Mouse (Mus musculus) neural tube, embryonic 15.5 days (tissue): ENCODE measurements at regions not wholly inside any gene's neighbourhood (a gene's known extent, or its start where the extent isn't known, plus 50 kb on each side); places are given as distances from the start of the nearest gene placed in this dataset.

Source experiments
- ATAC-seq: fragments of 200-750 bp; cut with Nextera tagmentation; 2 replicates; pipeline ENCODE4 v1.8.0; 2017; ENCODE audit warnings: mild to moderate bottlenecking, moderate TSS enrichment, moderate library complexity; ENCODE audit not compliant: low FRiP score
- H3K27ac ChIP-seq: fragments of 300-500 bp; sonication (generic); replicated peaks from 2 replicates; pipeline ENCODE4 v1.5.1; 2015; ENCODE audit warnings: mild to moderate bottlenecking, inconsistent platforms
- H3K27me3 ChIP-seq: fragments of 300-500 bp; sonication (generic); replicated peaks from 2 replicates; pipeline ENCODE4 v1.6.1; 2015; ENCODE audit warnings: inconsistent platforms
- H3K36me3 ChIP-seq: fragments of 300-500 bp; sonication (generic); 2 replicates; pipeline ENCODE4 v1.6.1; 2015; ENCODE audit warnings: inconsistent platforms
- H3K4me1 ChIP-seq: fragments of 300-500 bp; sonication (generic); 2 replicates; pipeline ENCODE4 v1.6.1; 2015; ENCODE audit warnings: inconsistent platforms
- H3K4me2 ChIP-seq: fragments of 300-500 bp; sonication (generic); 2 replicates; pipeline ENCODE4 v1.6.1; 2015; ENCODE audit warnings: inconsistent platforms, mild to moderate bottlenecking, moderate library complexity
- H3K4me3 ChIP-seq: fragments of 300-500 bp; sonication (generic); replicated peaks from 2 replicates; pipeline ENCODE4 v1.5.1; 2015; ENCODE audit warnings: mild to moderate bottlenecking, inconsistent platforms
- H3K9ac ChIP-seq: fragments of 300-500 bp; sonication (generic); replicated peaks from 2 replicates; pipeline ENCODE4 v1.6.1; 2015; ENCODE audit warnings: mild to moderate bottlenecking, inconsistent platforms
- H3K9me3 ChIP-seq: fragments of 300-500 bp; sonication (generic); replicated peaks from 2 replicates; pipeline ENCODE4 v1.6.1; 2016; ENCODE audit warnings: inconsistent platforms
- WGBS: fragments of 180-500 bp; shearing (Covaris S2); methylation state at CpG from one replicate; pipeline ENCODE4 v1.1.7; 2015; ENCODE audit warnings: mixed read lengths; 5-methylcytosine and 5-hydroxymethylcytosine counted together

DNA sequence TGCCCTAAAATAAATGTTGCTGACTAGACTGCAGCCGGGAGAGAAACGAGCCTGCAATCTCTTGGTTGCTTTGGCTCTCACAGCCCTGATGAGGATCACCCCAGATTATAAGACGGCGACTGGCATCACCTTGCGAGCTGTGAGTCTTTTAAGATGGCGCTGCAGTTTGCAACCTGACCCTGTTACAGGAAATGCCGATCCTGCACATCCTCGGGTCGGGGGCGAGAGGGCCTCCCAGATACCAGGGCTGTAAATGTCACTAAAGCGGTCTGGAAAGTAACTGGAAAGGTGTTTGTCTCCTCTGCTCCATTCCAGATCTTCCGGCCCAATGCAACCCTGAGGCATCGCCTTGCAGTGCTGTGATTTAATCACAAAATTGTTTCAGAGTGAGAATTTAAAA lies 53.4 kb downstream of the Cartpt start:
- no peaks in the 10 kb centered on the region for H3K9me3 ChIP-seq
- peaks cover 6% of the 10 kb centered on the region for H3K4me1 ChIP-seq
- no peak overlapping the region for H3K4me2 ChIP-seq
- H3K4me3 ChIP-seq, result no peak overlapping the region
- H3K36me3 ChIP-seq, result no peaks in the 10 kb centered on the region
- WGBS, result 49% methylated on average over 13 of the region's 13 CpGs
- no peak overlapping the region for H3K27ac ChIP-seq
- ATAC-seq, result no peak
- no peaks in the 10 kb centered on the region for H3K27me3 ChIP-seq
- H3K9ac ChIP-seq, result no peak overlapping the region

DNA sequence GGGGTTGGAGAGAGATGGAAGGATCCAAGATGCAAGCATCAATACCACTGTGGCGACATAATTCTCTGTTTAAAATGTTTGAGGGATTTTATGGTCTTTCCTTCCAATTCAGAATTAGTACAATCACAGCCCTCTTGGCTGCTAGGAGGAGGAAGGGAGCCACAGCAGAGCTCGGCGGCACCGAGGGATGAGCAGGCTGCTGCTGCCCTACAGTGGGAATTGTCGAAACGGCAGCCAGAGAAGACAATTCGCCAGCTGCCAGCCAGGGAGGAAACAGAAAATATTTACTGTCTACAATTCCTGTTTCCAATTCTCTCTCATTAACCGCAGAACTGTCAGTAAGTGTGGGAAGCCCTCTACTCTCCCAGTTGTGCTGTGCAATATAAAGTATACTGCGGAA lies 58.3 kb downstream of the Cartpt start:
- H3K27ac ChIP-seq, result 0 out of 2 replicates have a peak overlapping the region, but pooled peaks have one; percentile 28
- 22% methylated on average over 9 of the region's 9 CpGs for WGBS

DNA sequence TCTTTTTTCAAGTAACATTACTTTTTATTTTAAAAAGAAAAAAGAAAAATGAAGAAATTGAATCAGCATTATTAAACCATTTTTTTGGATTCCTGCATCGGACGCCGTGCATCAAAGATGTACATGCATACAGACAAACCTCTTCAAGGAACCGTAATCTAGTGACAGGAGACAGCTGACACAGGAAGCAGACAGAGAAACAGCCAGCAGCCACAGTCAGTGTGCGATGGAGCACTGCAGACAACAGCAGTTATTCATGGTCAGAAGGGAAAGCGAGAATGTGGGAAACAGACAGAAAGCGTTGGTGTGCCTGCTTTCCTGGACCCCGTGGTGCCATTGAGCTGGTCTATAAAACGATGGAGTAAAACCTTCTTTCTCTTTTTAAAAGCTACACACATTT lies 61.4 kb downstream of the Cartpt start:
- Histone ChIP-seq H3K4me2 (peak overlapping the region; percentile 48), H3K4me3 (peak overlapping the region; percentile 14), H3K9ac (0 out of 2 replicates have a peak overlapping the region, but pooled peaks have one; percentile 20), H3K27me3 (no peaks in the 10 kb centered on the region), H3K4me1 (peaks cover 48% of the 10 kb centered on the region), H3K9me3 (no peaks in the 10 kb centered on the region), H3K27ac (peak overlapping the region; percentile 56), H3K36me3 (no peaks in the 10 kb centered on the region)
- ATAC-seq, result no peak
- WGBS, result 18% methylated on average over 9 of the region's 9 CpGs

More for the DNA sequence above, 58.3 kb downstream of the Cartpt start:
- peaks cover 38% of the 10 kb centered on the region for H3K4me1 ChIP-seq
- no peaks in the 10 kb centered on the region for H3K36me3 ChIP-seq
- H3K4me2 ChIP-seq, result no peak overlapping the region
- no peak overlapping the region for H3K4me3 ChIP-seq
- no peak overlapping the region for H3K9ac ChIP-seq
- no peaks in the 10 kb centered on the region for H3K9me3 ChIP-seq
- H3K27me3 ChIP-seq, result no peaks in the 10 kb centered on the region
- peak; percentile 84 for ATAC-seq

DNA sequence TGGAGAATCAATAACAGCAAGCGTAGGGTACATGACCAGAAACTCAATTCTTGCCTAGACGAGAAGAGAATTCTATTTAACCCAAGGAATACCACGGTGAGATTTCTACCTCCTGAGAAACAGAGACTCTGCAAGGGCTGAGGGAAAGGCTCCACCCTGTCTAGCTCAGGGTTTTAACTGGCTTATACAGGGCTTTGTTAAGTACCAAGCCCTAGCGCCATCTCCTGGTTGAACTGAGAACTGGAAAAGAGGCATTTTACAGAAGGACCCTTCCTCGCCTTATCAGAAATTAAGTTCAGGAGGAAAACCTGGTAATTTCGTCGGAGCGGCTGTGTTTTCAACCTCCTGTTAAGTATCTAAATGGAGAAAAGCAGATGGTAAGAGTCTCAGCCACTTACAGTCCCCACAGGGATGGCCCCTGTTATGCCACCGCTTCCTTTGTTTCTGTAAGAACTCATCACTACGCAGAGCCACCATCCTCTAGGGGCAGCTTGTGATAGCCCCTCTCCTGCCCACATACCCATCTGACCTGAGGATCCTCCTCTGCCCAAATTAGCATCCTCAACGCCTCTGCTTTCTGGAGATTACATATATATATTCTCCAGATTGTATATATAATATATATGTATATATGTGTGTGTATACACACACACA lies 63.0 kb downstream of the Cartpt start:
- no peak overlapping the region for H3K9ac ChIP-seq
- WGBS, result 25% methylated on average over 11 of the region's 11 CpGs
- no peaks in the 10 kb centered on the region for H3K36me3 ChIP-seq
- H3K4me3 ChIP-seq, result no peak overlapping the region
- no peaks in the 10 kb centered on the region for H3K27me3 ChIP-seq
- 0 out of 2 replicates have a peak, but pooled peaks cover 4% of the 10 kb centered on the region for H3K9me3 ChIP-seq
- ATAC-seq, result peak; percentile 88
- 0 out of 2 replicates have a peak overlapping the region, but pooled peaks have one; percentile 15 for H3K27ac ChIP-seq
- peak overlapping the region; percentile 30 for H3K4me2 ChIP-seq
- peaks cover 46% of the 10 kb centered on the region for H3K4me1 ChIP-seq

DNA sequence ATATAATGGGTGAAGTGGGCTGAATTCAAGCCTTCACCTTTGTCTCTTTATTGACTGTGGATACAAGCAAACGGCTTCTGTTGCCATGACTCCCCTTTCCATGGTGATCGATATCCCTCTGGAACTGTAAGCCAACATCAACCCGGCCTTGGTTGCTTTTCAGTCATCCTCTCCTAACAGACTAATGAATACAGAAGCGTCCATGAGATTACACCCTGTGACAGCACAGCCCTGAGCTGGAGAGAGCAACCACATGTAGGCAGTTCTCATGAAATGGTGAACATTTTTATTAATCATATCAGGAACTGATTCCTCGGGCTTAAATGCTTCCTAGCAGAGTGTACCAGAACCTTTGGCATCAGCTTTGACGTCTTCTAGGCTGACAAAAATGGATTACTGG lies 63.7 kb downstream of the Cartpt start:
- no peak overlapping the region for H3K9ac ChIP-seq
- 35% methylated on average over 6 of the region's 6 CpGs for WGBS
- no peaks in the 10 kb centered on the region for H3K36me3 ChIP-seq
- no peak overlapping the region for H3K4me2 ChIP-seq
- peak; percentile 29; the same call in 1 of the 2 replicates for ATAC-seq
- no peak overlapping the region for H3K4me3 ChIP-seq
- no peak overlapping the region for H3K27ac ChIP-seq
- no peaks in the 10 kb centered on the region for H3K27me3 ChIP-seq
- 0 out of 2 replicates have a peak, but pooled peaks cover 4% of the 10 kb centered on the region for H3K9me3 ChIP-seq
- peaks cover 39% of the 10 kb centered on the region for H3K4me1 ChIP-seq

DNA sequence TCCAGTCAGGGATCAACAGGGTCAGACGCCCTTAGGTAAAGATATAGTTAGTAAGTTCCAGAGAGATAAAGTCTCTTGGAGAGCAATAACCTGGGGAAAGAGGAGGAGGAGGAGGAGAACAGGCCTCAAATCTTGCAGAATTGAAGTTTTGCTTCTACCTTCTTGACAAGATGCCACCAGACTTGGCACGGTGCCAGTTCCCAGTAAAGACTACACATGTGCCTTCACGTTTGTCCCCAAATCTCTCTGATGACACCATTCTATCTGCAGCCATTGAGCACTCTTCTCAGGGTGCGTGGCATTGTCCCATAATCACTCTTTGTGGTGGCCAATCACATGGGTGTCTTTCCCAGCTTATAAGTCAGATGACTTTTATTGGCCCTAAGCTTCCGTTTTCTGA lies 64.3 kb downstream of the Cartpt start:
- Histone ChIP-seq H3K36me3 (no peaks in the 10 kb centered on the region), H3K4me3 (no peak overlapping the region), H3K27me3 (no peaks in the 10 kb centered on the region), H3K27ac (no peak overlapping the region), H3K9ac (no peak overlapping the region), H3K4me1 (peaks cover 33% of the 10 kb centered on the region), H3K9me3 (0 out of 2 replicates have a peak, but pooled peaks cover 4% of the 10 kb centered on the region), H3K4me2 (no peak overlapping the region)
- 79% methylated on average over 5 of the region's 5 CpGs for WGBS
- ATAC-seq, result no peak

DNA sequence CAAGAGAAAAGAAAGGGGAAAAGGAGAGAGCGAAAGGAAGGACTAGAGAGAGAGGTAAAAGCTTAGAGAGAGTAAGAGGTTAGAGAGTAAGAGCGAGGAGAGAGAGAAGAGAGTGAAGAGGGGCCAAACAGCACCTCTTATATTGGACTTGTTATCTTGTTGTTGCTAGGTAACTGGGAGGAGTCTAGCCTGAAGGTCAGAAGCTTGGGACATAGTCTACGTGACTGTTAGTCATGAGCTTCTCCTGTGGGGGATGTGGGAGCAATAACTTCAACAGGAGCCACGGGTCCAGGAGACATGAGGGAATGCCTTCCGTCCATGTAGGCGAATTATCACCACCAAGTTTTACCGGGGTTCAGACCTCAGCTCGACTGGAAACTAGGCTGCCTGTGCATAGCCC lies 65.4 kb downstream of the Cartpt start:
- Histone ChIP-seq H3K9ac (no peak overlapping the region), H3K27ac (no peak overlapping the region), H3K36me3 (no peaks in the 10 kb centered on the region), H3K4me2 (no peak overlapping the region), H3K4me1 (peaks cover 33% of the 10 kb centered on the region), H3K4me3 (no peak overlapping the region), H3K9me3 (0 out of 2 replicates have a peak, but pooled peaks cover 4% of the 10 kb centered on the region), H3K27me3 (no peaks in the 10 kb centered on the region)
- no peak for ATAC-seq
- 94% methylated on average over 8 of the region's 8 CpGs for WGBS

DNA sequence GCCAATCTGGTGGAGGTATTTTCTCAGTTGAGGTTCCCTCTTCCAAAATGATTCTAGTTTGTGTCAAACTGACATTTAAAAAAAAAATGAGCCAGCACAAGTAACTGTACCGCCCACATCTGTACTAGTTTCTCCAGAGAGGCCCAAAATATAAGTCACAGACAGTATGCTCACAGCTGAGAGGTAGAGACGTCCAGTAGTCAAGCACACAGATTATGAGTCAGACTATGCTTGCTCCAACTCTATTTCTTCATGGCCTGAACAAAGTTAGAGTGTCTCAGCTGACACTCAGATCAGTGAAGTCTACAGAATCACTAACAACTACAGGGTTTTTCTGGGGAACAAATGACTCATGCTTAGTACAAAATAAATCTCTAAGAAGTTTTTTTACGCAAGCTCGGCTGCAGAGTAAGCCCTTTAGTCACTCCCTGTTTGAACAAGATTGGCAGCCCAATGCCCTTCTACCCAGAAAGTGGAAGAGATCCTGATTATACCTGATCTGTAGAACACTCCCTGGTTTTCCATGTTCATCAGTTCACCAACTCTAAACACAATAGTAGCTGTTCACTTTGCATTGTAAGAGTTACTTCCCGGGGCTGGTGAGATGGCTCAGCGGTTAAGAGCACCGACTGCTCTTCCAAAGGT lies 70.7 kb downstream of the Cartpt start:
- 93% methylated on average over 7 of the region's 7 CpGs for WGBS
- Histone ChIP-seq H3K4me1 (no peaks in the 10 kb centered on the region), H3K27me3 (no peaks in the 10 kb centered on the region), H3K9ac (no peak overlapping the region), H3K36me3 (no peaks in the 10 kb centered on the region), H3K27ac (no peak overlapping the region), H3K9me3 (0 out of 2 replicates have a peak, but pooled peaks cover 4% of the 10 kb centered on the region), H3K4me3 (no peak overlapping the region), H3K4me2 (no peak overlapping the region)
- ATAC-seq, result no peak

DNA sequence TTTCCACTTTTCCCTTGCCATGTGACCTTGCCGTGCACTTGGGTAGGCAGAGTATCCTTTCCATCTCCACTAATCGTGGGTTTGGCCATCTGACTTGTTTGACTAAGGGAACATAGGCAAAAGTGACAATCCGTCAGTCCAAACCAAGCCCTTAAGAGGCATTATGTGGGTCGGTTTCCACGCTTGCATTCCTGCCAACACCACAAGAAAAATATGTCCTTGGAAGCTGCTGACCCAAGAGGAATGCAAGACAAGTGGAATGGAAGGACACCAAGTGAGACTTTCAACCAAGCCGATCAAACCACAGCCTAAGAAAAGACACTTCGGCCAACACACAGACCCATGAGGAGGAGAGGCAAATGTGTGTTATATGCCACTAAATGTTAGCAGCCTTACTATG lies 73.3 kb downstream of the Cartpt start:
- Histone ChIP-seq H3K9me3 (no peaks in the 10 kb centered on the region), H3K27ac (no peak overlapping the region), H3K4me2 (no peak overlapping the region), H3K4me1 (no peaks in the 10 kb centered on the region), H3K36me3 (no peaks in the 10 kb centered on the region), H3K4me3 (no peak overlapping the region), H3K27me3 (no peaks in the 10 kb centered on the region), H3K9ac (no peak overlapping the region)
- no peak for ATAC-seq
- WGBS, result 89% methylated on average over 7 of the region's 7 CpGs

DNA sequence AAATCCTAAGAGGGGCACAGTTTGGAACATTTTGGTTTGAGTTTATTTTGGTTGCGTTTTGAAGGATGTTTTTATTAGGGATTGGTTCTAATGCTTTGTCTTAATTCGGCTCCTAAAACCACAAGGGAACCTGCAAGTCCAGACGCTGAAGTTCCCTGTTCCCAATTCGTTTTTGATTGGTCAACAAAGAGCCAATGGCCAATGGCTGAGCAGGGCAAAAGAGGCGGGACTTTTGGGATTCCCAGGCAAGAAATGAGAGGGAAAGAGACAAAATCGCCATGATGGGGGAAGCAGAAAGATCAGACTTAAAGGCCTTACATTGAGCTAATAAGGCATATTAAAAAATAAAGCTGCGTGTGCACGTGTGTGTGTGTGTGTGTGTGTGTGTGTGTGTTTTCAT lies 76.3 kb downstream of the Cartpt start:
- H3K36me3 ChIP-seq, result no peaks in the 10 kb centered on the region
- H3K4me2 ChIP-seq, result no peak overlapping the region
- no peak overlapping the region for H3K4me3 ChIP-seq
- no peaks in the 10 kb centered on the region for H3K4me1 ChIP-seq
- ATAC-seq, result no peak
- H3K27me3 ChIP-seq, result no peaks in the 10 kb centered on the region
- no peaks in the 10 kb centered on the region for H3K9me3 ChIP-seq
- WGBS, result 75% methylated on average over 8 of the region's 8 CpGs
- no peak overlapping the region for H3K9ac ChIP-seq
- H3K27ac ChIP-seq, result no peak overlapping the region

DNA sequence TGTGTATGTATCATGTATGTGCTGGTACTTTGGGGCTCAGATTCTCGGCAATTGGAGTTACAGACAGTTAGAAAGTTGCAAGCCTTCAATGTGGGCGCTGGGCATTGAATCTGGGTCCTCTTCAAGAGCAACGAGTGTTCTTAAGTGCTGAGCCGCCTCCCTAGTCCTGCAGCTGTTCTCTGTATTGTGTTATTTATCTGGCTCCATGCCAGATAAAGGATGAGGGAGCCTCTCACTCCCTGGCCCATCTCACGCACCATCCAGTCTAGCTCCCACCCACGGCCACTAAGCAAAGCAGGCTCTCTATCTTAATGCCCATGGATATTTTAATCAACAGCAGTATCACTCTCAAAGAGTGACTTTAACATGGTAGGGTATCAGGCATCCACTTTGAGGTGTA lies 84.2 kb downstream of the Cartpt start:
- H3K4me1 ChIP-seq, result peaks cover 3% of the 10 kb centered on the region; the same call in 1 of the 2 replicates
- H3K27ac ChIP-seq, result no peak overlapping the region
- H3K4me2 ChIP-seq, result no peak overlapping the region
- no peaks in the 10 kb centered on the region for H3K9me3 ChIP-seq
- no peak for ATAC-seq
- no peaks in the 10 kb centered on the region for H3K27me3 ChIP-seq
- 55% methylated on average over 6 of the region's 6 CpGs for WGBS
- H3K9ac ChIP-seq, result no peak overlapping the region
- no peaks in the 10 kb centered on the region for H3K36me3 ChIP-seq
- H3K4me3 ChIP-seq, result no peak overlapping the region

DNA sequence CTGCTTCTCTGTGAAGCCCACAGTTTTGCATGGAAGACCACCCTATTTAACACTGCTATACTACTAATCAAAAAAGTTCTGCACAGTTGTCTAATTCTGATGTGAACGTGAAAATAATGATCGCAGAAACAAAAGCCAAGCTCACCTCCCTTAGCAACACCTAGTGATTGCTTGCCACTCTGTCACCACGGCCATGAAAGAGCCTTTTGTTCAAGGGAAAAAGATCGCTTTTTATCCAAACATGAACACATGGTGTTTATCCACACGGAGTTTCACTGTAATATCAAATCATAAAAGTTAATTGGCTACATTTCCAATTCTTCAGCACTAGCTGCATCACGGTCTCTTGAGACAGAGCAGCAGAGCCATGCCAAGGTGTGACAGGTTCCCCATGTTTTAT lies 85.1 kb downstream of the Cartpt start:
- Histone ChIP-seq H3K9me3 (no peaks in the 10 kb centered on the region), H3K4me3 (no peak overlapping the region), H3K36me3 (no peaks in the 10 kb centered on the region), H3K4me1 (peaks cover 3% of the 10 kb centered on the region; the same call in 1 of the 2 replicates), H3K27me3 (no peaks in the 10 kb centered on the region), H3K9ac (no peak overlapping the region), H3K4me2 (no peak overlapping the region), H3K27ac (no peak overlapping the region)
- ATAC-seq, result no peak
- WGBS, result 54% methylated on average over 6 of the region's 6 CpGs
